Mouse (Mus musculus): ENCODE results near the gene Cyb561d1. TPM values are rescaled to one million over a fixed set of nuclear protein-coding genes. Genes with fewer than 3 reads are reported as not detected.

Gene Cyb561d1
- polyA plus RNA-seq, 1 experiment from 2014 or later, result 5.6 TPM

- ATAC-seq, result no peak
- no peak overlapping the region for H3K4me2 ChIP-seq (replicated peaks)
- no peak overlapping the region for H3K9ac ChIP-seq (replicated peaks)
- no peaks in the 10 kb centered on the region for H3K9me3 ChIP-seq
- H3K27ac ChIP-seq, result no peak overlapping the region
- no peak overlapping the region for H3K4me3 ChIP-seq (replicated peaks)
- peaks cover 11% of the 10 kb centered on the region for H3K27me3 ChIP-seq
- WGBS, result 82% methylated on average over 3 of the region's 3 CpGs
- H3K36me3 ChIP-seq, result peaks cover 12% of the 10 kb centered on the region
- peaks cover 35% of the 10 kb centered on the region for H3K4me1 ChIP-seq (replicated peaks)
Measured at GRCm38 (mm10) chr3:108184742-108185141, 16.3 kb downstream of the Cyb561d1 start.

- Histone ChIP-seq H3K4me3 (replicated peaks) (no peak overlapping the region), H3K27me3 (peaks cover 6% of the 10 kb centered on the region), H3K36me3 (no peaks in the 10 kb centered on the region), H3K9ac (replicated peaks) (no peak overlapping the region), H3K4me1 (replicated peaks) (peaks cover 5% of the 10 kb centered on the region), H3K4me2 (replicated peaks) (no peak overlapping the region), H3K9me3 (no peaks in the 10 kb centered on the region), H3K27ac (no peak overlapping the region)
- no peak for ATAC-seq
- WGBS, result 33% methylated on average over 2 of the region's 2 CpGs
Measured at GRCm38 (mm10) chr3:108180514-108180913, 20.5 kb downstream of the Cyb561d1 start.

- H3K27ac ChIP-seq, result no peak overlapping the region
- H3K9ac ChIP-seq (replicated peaks), result no peak overlapping the region
- H3K36me3 ChIP-seq, result no peaks in the 10 kb centered on the region
- H3K4me2 ChIP-seq (replicated peaks), result no peak overlapping the region
- ATAC-seq, result no peak
- 81% methylated on average over 7 of the region's 7 CpGs for WGBS
- H3K27me3 ChIP-seq, result no peaks in the 10 kb centered on the region
- no peak overlapping the region for H3K4me3 ChIP-seq (replicated peaks)
- H3K4me1 ChIP-seq (replicated peaks), result peaks cover 18% of the 10 kb centered on the region
- H3K9me3 ChIP-seq, result no peaks in the 10 kb centered on the region
Measured at GRCm38 (mm10) chr3:108178756-108179715, 22.0 kb downstream of the Cyb561d1 start.

GRCm38 (mm10) chr3:108174672-108175531 is 26.1 kb downstream of the Cyb561d1 start:
- peak overlapping the region; percentile 89 for H3K27ac ChIP-seq
- no peaks in the 10 kb centered on the region for H3K9me3 ChIP-seq
- H3K27me3 ChIP-seq, result no peaks in the 10 kb centered on the region
- 21% methylated on average over 14 of the region's 14 CpGs for WGBS
- H3K9ac ChIP-seq (replicated peaks), result 0 out of 2 replicates have a peak overlapping the region, but pooled peaks have one; percentile 19
- H3K4me1 ChIP-seq (replicated peaks), result peaks cover 20% of the 10 kb centered on the region
- no peaks in the 10 kb centered on the region for H3K36me3 ChIP-seq
- ATAC-seq, result peak; percentile 90
- H3K4me3 ChIP-seq (replicated peaks), result no peak overlapping the region
- peak overlapping the region; percentile 37 for H3K4me2 ChIP-seq (replicated peaks)

- WGBS, result 28% methylated on average over 3 of the region's 3 CpGs
- no peak overlapping the region for H3K4me2 ChIP-seq (replicated peaks)
- no peak overlapping the region for H3K27ac ChIP-seq
- H3K4me3 ChIP-seq (replicated peaks), result no peak overlapping the region
- no peaks in the 10 kb centered on the region for H3K9me3 ChIP-seq
- ATAC-seq, result no peak
- H3K27me3 ChIP-seq, result no peaks in the 10 kb centered on the region
- no peaks in the 10 kb centered on the region for H3K36me3 ChIP-seq
- peaks cover 51% of the 10 kb centered on the region for H3K4me1 ChIP-seq (replicated peaks)
- H3K9ac ChIP-seq (replicated peaks), result no peak overlapping the region
Measured at GRCm38 (mm10) chr3:108169199-108169598, 31.8 kb downstream of the Cyb561d1 start.

GRCm38 (mm10) chr3:108167499-108167898 is 33.5 kb downstream of the Cyb561d1 start:
- H3K36me3 ChIP-seq, result no peaks in the 10 kb centered on the region
- H3K9ac ChIP-seq (replicated peaks), result no peak overlapping the region
- no peak overlapping the region for H3K4me2 ChIP-seq (replicated peaks)
- no peak for ATAC-seq
- H3K4me1 ChIP-seq (replicated peaks), result peaks cover 47% of the 10 kb centered on the region
- no peaks in the 10 kb centered on the region for H3K9me3 ChIP-seq
- peak overlapping the region; percentile 79 for H3K27ac ChIP-seq
- no peaks in the 10 kb centered on the region for H3K27me3 ChIP-seq
- H3K4me3 ChIP-seq (replicated peaks), result no peak overlapping the region
- 45% methylated on average over 14 of the region's 14 CpGs for WGBS

- Histone ChIP-seq H3K4me1 (replicated peaks) (peaks cover 47% of the 10 kb centered on the region), H3K4me3 (replicated peaks) (no peak overlapping the region), H3K36me3 (no peaks in the 10 kb centered on the region), H3K9me3 (no peaks in the 10 kb centered on the region), H3K27me3 (no peaks in the 10 kb centered on the region), H3K4me2 (replicated peaks) (0 out of 2 replicates have a peak overlapping the region, but pooled peaks have one; percentile 4), H3K27ac (peak overlapping the region; percentile 79), H3K9ac (replicated peaks) (no peak overlapping the region)
- WGBS, result 2% methylated on average over 9 of the region's 11 CpGs
- ATAC-seq, result peak; percentile 61
Measured at GRCm38 (mm10) chr3:108166486-108167211, 34.4 kb downstream of the Cyb561d1 start.

GRCm38 (mm10) chr3:108165532-108166315 is 35.3 kb downstream of the Cyb561d1 start:
- 27% methylated on average over 10 of the region's 10 CpGs for WGBS
- no peaks in the 10 kb centered on the region for H3K36me3 ChIP-seq
- no peak overlapping the region; the same call in 1 of the 2 replicates for H3K4me2 ChIP-seq (replicated peaks)
- no peaks in the 10 kb centered on the region for H3K9me3 ChIP-seq
- H3K4me1 ChIP-seq (replicated peaks), result peaks cover 47% of the 10 kb centered on the region
- no peaks in the 10 kb centered on the region for H3K27me3 ChIP-seq
- ATAC-seq, result peak; percentile 19; the same call in 1 of the 2 replicates
- peak overlapping the region; percentile 79 for H3K27ac ChIP-seq
- H3K9ac ChIP-seq (replicated peaks), result peak overlapping the region; percentile 39; the same call in 1 of the 2 replicates
- no peak overlapping the region for H3K4me3 ChIP-seq (replicated peaks)

- peak overlapping the region; percentile 36 for H3K27ac ChIP-seq
- H3K4me2 ChIP-seq (replicated peaks), result peak overlapping the region; percentile 48
- peaks cover 47% of the 10 kb centered on the region for H3K4me1 ChIP-seq (replicated peaks)
- H3K27me3 ChIP-seq, result no peaks in the 10 kb centered on the region
- 21% methylated on average over 9 of the region's 9 CpGs for WGBS
- peak overlapping the region; percentile 14 for H3K4me3 ChIP-seq (replicated peaks)
- no peaks in the 10 kb centered on the region for H3K9me3 ChIP-seq
- peak; percentile 72 for ATAC-seq
- H3K9ac ChIP-seq (replicated peaks), result no peak overlapping the region
- no peaks in the 10 kb centered on the region for H3K36me3 ChIP-seq
Measured at GRCm38 (mm10) chr3:108164807-108165206, 36.2 kb downstream of the Cyb561d1 start.

- no peaks in the 10 kb centered on the region for H3K27me3 ChIP-seq
- H3K9me3 ChIP-seq, result no peaks in the 10 kb centered on the region
- no peak overlapping the region for H3K4me3 ChIP-seq (replicated peaks)
- H3K36me3 ChIP-seq, result no peaks in the 10 kb centered on the region
- 73% methylated on average over 5 of the region's 5 CpGs for WGBS
- H3K27ac ChIP-seq, result no peak overlapping the region
- peaks cover 47% of the 10 kb centered on the region for H3K4me1 ChIP-seq (replicated peaks)
- no peak overlapping the region for H3K4me2 ChIP-seq (replicated peaks)
- no peak overlapping the region for H3K9ac ChIP-seq (replicated peaks)
- ATAC-seq, result no peak
Measured at GRCm38 (mm10) chr3:108164091-108164490, 36.9 kb downstream of the Cyb561d1 start.
